Mouse (Mus musculus): ENCODE data around the gene Tmod4. TPM values are rescaled to one million over a fixed set of nuclear protein-coding genes. Genes with fewer than 3 reads are reported as not detected.

Tmod4 gene
- total RNA-seq, 2 experiments from 2014 or later: 17.6 to 29.1 TPM

DNA sequence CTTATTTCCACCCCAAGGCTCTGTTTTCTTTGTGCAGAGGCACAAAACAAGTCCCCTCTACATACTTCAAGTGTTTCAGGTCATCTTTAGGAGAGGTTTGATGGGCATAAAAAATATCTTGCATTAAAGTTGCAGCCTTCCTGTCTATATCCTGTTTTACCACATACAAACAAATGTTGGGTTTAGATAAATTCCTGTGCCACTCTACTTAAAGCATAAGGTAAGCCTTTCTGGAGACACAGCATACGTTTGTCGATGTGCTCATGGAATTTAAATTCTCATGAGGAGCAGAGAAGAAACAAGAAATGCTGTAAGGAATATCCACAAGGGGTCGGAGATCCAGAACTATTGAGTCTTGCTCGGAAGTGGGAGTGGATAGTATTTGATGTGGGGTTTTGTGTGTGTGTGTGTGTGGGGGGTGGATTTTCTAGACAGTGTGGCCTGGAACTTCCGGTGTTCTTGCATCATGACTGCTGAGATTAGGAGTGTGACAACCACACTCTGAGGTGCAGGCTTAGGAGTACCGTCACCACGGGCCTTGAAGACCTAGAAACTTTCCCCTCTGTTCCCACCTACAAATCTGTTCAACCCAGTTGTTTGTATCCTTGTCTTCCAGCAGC lies 11.3 kb downstream of the Tmod4 start:
- intact Hi-C loops (cut with DNase I): no loop called here
- no peak for DNase-seq

- intact Hi-C loops (cut with DNase I): no loop called here
- DNase-seq: no peak
These were observed 12.1 kb downstream of the Tmod4 start for GRCm38 (mm10) chr3:95136336-95136735.

GRCm38 (mm10) chr3:95139586-95140288 lies 15.5 kb downstream of the Tmod4 start:
- DNase-seq: peak in 1 of 2 experiments; percentile 24
- intact Hi-C loops (cut with DNase I): no loop called here

GRCm38 (mm10) chr3:95140289-95140595 lies 16.0 kb downstream of the Tmod4 start:
- intact Hi-C loops (cut with DNase I): no loop called here
- no peak for DNase-seq

GRCm38 (mm10) chr3:95140795-95141194 lies 16.5 kb downstream of the Tmod4 start:
- intact Hi-C loops (cut with DNase I): no loop called here
- no peak for DNase-seq

DNA sequence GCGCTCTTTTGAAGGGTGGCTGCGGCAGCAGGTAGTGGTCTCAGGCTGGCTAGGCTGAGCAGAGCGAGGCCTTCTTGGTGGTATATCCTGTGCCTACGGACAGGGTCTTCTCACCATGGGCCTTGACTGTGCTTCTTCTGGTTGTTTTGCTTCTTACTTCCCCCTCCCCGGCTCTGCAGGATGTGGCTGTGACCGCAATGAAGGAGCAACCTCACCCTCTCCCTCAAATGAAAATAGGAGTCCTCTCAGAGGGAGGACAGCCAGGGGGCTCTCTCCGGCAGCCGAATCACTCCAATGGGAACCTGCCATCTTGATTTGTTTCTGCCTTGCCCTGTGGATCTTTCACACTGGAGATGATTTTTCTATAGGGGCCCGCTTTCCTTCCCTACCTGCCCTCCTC lies 17.2 kb downstream of the Tmod4 start:
- intact Hi-C loops (cut with DNase I): no loop called here
- DNase-seq: peak in 1 of 2 experiments; percentile 31

- peak in 1 of 2 experiments; percentile 31 for DNase-seq
- intact Hi-C loops (cut with DNase I): loop anchor here (1.0 to 2.0 kb wide), 3 partner anchors 32 to 121 kb away; partner anchors contain the start of gene Gabpb2
These were observed 17.8 kb downstream of the Tmod4 start, which contains the start of gene Tnfaip8l2 for GRCm38 (mm10) chr3:95141952-95142616. Gene Tnfaip8l2 (minus strand): TSS chr3:95142360.

DNA sequence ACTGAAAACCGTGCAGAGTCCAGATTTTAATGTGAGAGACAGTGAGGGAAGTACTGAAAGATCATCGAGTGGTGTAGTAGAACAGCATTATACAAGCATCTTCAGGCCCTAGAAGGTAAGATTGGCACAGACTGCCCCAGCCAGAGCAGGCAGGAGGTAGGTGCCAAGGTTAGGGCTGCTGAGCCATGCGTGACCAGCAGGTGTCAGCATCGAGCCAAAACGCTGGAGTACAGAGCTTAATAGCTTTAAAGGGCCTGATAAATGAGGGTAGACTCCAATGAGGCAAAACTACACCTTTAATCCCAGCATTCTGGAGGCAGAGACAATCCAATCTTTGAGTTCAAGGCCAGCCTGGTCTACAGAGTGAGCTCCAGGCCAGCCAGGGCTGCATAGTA lies 18.3 kb downstream of the Tmod4 start:
- intact Hi-C loops (cut with DNase I): loop anchor here (1.0 to 2.0 kb wide), 3 partner anchors 32 to 121 kb away; partner anchors contain the start of gene Gabpb2
- peak; percentile 90 to 95 for DNase-seq

- DNase-seq: no peak
- intact Hi-C loops (cut with DNase I): no loop called here
These were observed 23.6 kb downstream of the Tmod4 start for GRCm38 (mm10) chr3:95147924-95148323.

DNA sequence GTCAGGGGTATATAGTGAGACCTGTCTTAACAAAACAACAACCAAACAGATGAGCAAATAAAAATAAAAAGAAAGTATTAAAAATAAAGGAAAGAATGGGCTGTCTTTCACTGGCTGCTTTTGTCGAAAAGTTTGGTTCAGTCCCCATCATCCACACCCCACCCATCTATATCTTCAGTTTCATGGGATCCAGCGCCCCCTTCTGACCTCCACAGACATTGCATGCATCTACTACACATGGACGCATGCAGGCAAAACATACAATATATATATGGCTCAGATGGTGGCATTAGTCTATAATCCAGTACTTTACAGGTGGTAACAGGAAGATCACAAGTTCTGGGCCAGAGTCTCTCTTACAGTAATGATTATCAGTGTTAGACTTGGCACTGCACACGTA lies 29.6 kb downstream of the Tmod4 start:
- intact Hi-C loops (cut with DNase I): no loop called here
- DNase-seq: peak in 1 of 2 experiments; percentile 60

DNA sequence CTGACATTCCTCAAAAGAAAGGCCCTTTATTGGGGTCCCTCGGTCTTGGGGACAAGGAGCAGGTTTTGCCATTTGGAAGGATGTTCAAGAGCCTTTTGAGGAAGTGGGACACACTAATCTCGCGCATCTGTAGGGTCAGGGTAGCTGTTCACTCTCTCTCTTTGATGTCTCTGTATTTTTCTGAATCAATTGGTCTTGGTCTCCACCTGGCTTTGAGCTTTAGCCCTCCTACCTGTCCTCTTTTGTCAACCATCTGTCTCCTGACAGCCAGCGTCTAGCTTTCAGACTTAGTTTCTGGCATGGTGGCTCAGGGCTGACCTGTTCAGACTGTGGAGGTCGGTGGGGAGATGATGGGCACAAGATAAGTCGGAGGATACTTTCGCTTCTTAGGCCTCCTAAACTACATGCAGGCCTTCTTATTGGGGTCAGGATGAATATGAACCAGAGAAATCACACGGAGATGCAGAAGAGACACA lies 35.3 kb downstream of the Tmod4 start:
- intact Hi-C loops (cut with DNase I): loop anchor here (5.0 kb wide), 1 partner anchor 103 kb away; no protein-coding TSS in a partner anchor
- DNase-seq: no peak

GRCm38 (mm10) chr3:95159987-95160963 lies 36.0 kb downstream of the Tmod4 start, which contains the start of gene Sema6c:
Gene Sema6c (plus strand): TSS chr3:95160457.
- peak; percentile 88 for DNase-seq
- intact Hi-C loops (cut with DNase I): loop anchor here (5.0 kb wide), 1 partner anchor 102 kb away; no protein-coding TSS in a partner anchor

DNA sequence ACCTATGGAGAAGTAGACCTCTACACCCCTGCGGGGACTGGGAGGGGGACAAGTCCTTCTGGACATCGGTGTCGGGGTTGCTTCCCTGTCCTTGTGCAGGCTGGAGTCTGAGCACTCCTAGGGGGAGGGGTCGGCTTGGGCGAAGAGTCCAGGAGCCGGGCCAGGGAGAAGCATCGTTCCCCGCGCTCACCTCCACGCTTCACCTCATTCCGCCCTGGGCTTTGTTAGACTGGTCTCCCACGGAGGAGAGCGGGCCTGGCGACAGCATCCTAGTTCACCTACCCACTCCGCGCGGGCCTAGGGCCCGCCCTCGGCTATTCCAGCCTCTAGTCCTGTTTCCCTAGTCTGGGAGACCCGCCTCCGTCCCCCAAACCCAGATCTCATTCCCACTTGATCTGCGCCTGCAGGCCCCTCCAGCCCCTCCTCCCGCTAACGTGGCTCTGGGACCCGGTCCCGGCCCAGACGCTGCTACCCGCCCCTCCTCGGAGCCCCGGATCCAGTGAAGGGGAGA lies 36.8 kb downstream of the Tmod4 start:
- no peak for DNase-seq
- intact Hi-C loops (cut with DNase I): no loop called here

- intact Hi-C loops (cut with DNase I): no loop called here
These were observed 37.5 kb downstream of the Tmod4 start for GRCm38 (mm10) chr3:95161618-95162344.

DNA sequence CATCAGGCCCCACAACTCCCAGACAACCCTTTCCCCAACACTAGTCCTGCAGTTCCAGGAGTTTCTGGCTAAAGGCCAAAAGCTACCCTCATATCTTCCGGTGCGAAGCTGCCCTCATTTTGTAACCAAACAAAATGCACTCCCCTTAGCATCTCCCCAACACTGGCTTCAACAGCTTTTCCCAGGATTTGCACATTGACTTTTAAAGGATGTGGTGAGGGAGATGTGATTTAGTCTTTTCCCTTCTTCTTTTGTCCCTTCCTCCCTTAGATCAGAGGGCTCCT lies 38.0 kb downstream of the Tmod4 start:
- DNase-seq: no peak
- intact Hi-C loops (cut with DNase I): no loop called here

More at GRCm38 (mm10) chr3:95161618-95162344, 37.5 kb downstream of the Tmod4 start:
- DNase-seq: no peak

GRCm38 (mm10) chr3:95163419-95164255 lies 39.4 kb downstream of the Tmod4 start:
- DNase-seq: no peak
- intact Hi-C loops (cut with DNase I): no loop called here

DNA sequence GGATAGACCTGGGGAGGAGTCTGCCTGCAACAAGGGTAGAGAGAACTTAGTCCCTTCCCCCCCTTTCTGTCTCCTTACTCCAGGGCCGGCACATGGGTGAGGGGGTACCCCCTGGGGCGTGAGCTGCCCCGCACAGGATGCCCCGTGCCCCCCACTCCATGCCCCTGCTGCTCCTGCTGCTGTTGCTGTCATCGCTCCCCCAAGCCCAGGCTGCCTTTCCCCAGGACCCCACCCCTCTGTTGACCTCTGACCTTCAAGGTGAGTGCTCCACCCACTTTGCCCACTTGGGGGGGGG lies 39.9 kb downstream of the Tmod4 start:
- intact Hi-C loops (cut with DNase I): no loop called here
- DNase-seq: no peak

DNA sequence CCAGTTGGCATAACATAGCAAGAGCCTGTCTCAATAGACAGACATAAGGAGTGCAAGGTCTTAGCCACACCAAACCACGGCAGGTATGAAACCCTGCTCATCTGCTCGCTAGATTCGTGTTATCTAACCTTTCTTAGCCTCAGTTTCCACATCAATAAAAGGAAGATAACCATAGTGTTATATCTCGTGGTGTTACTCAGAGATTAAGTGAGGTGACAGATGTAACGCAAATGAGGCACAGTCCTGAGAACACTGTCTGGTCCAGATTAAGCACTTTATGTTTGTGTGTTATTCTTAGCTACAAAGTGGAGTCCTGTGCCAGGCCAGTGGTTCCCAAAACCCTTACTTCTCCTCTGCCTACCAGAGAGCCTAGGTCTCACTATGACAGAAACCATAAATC lies 40.6 kb downstream of the Tmod4 start:
- intact Hi-C loops (cut with DNase I): no loop called here

GRCm38 (mm10) chr3:95169996-95170395 lies 45.7 kb downstream of the Tmod4 start:
- intact Hi-C loops (cut with DNase I): no loop called here
- no peak for DNase-seq

More for the DNA sequence above, 40.6 kb downstream of the Tmod4 start:
- no peak for DNase-seq
